Mouse (Mus musculus) cerebellum, adult 2 months (tissue): Measurements from ENCODE around the gene Ranbp10. TPM values are rescaled to one million over a fixed set of nuclear protein-coding genes. Genes with fewer than 3 reads are reported as not detected.

Experiments
- DNase-seq, 2 experiments: peaks; one replicate each; pipeline ENCODE4 v3.0.0; 2021
- H3K27ac ChIP-seq: fragments of 200-500 bp; 2 replicates; pipeline ENCODE4 v1.5.1; 2012; ENCODE audit warnings: low read length, control low read depth, inconsistent platforms; ENCODE audit not compliant: insufficient read depth
- H3K27me3 ChIP-seq: fragments of 200-500 bp; 2 replicates; pipeline ENCODE4 v1.6.1; 2012; ENCODE audit warnings: inconsistent platforms, mild to moderate bottlenecking, low read length, moderate library complexity; ENCODE audit not compliant: control insufficient read depth, insufficient read depth
- H3K4me1 ChIP-seq: fragments of 200-500 bp; 2 replicates; pipeline ENCODE4 v1.6.1; 2011; ENCODE audit warnings: low read length; ENCODE audit not compliant: control insufficient read depth, insufficient read depth
- H3K4me3 ChIP-seq: fragments of 200-500 bp; replicated peaks from 2 replicates; pipeline ENCODE3; 2011; ENCODE audit warnings: mild to moderate bottlenecking, low read depth, low read length, control low read depth; ENCODE audit not compliant: insufficient read depth
- CTCF ChIP-seq: fragments of 200-500 bp; IDR thresholded peaks from 2 replicates; pipeline ENCODE4 v1.5.1; 2011; ENCODE audit warnings: low read depth, mild to moderate bottlenecking, control low read depth, low read length, moderate library complexity, borderline replicate concordance; ENCODE audit not compliant: insufficient read depth
- POLR2A ChIP-seq: fragments of 200-500 bp; IDR thresholded peaks from 2 replicates; pipeline ENCODE4 v1.6.1; 2011; ENCODE audit warnings: low read length, control low read depth, borderline replicate concordance; ENCODE audit not compliant: insufficient read depth
- WGBS: fragments of 180-500 bp; shearing (Covaris S2); methylation state at CpG from one replicate; pipeline ENCODE4 v1.1.7; 2018; 5-methylcytosine and 5-hydroxymethylcytosine counted together
- polyA plus RNA-seq: library from polyadenylated mRNA; depleted of rRNA; stranded (reverse); fragments of >200 nt; gene quantifications from 2 replicates; pipeline ENCODE4 v1.2.3, GENCODE M21; 2012

Ranbp10 gene
- polyA plus RNA-seq, 1 experiment = 30.5 TPM

- Histone ChIP-seq H3K27ac (no peak overlapping the region), H3K27me3 (no peaks in the 10 kb centered on the region), H3K4me1 (peaks cover 13% of the 10 kb centered on the region), H3K4me3 (no peak overlapping the region)
- 63% methylated on average over 2 of the region's 2 CpGs for WGBS
- no peak for DNase-seq
- TF ChIP-seq POLR2A (no peak), CTCF (no peak)
These were observed 73.2 kb downstream of the Ranbp10 start for GRCm38 (mm10) chr8:105753916-105754315.

DNA sequence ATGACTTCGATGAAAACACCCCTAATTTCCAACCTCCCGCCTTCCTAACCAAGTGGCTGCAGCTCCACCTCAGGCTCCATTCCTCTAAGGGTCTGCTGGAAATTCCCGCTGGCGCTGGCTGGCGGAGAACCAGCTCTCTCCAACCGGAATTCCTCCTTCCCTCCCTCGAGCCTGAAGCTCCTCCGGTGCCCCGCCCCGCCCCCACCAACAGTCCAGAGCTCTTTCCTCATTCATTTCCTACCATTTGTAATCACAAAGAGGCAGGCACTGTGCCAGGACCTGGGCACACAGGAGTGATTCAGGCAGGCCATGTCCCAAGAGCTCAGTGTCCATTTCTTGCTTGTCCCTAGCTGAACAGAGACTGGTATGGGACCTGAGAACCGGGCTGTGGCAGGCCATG, 76.5 kb downstream of the Ranbp10 start:
- WGBS = 7% methylated on average over 11 of the region's 11 CpGs
- H3K27ac ChIP-seq = no peak overlapping the region
- no peak for TF ChIP-seq CTCF
- no peak for TF ChIP-seq POLR2A
- H3K27me3 ChIP-seq = no peaks in the 10 kb centered on the region
- H3K4me1 ChIP-seq = peaks cover 20% of the 10 kb centered on the region
- peak; percentile 60 to 72 for DNase-seq
- H3K4me3 ChIP-seq = no peak overlapping the region

DNA sequence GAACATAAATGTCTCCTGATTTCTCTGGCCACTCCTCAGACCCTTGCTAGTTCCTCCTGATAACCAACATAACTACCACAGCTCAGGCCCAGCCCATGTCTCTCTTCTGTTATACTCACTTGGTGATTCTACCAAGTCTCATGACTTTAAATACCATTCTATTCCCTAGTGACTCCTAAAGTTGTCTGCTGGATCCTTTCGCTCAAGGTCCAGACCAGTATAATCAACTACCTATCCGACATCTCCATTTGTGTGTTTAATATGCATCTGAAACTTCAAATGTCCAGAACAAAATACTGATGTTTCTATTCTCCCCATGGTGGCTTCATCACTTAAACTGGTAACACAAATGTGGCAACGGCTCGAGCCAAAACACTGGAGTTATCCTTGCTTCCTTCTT, 83.8 kb downstream of the Ranbp10 start:
- no peak for TF ChIP-seq POLR2A
- TF ChIP-seq CTCF = no peak
- no peak for DNase-seq
- peaks cover 4% of the 10 kb centered on the region; the same call in 1 of the 2 replicates for H3K4me1 ChIP-seq
- H3K27me3 ChIP-seq = no peaks in the 10 kb centered on the region
- H3K27ac ChIP-seq = no peak overlapping the region
- no peak overlapping the region for H3K4me3 ChIP-seq
- 92% methylated on average over 4 of the region's 4 CpGs for WGBS

DNA sequence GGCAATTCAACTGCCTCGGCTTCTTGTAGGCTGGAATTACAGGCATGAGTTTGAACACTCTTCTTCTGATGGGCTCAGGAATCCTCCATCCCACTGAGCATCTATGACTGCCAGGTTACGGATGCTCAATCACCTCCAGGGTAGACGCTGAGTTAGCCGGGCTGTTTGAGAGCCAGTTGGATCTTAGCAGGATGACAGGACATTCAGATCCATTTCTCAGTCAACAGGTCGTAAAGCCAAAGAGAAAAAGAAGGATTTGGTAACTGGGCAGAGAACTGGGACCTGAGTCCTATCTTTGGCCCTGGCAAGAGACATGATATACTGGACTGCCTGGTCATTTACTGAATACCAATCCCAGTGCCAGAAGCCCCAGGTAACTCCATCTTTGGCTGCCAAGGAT, 87.9 kb downstream of the Ranbp10 start:
- H3K27ac ChIP-seq = no peak overlapping the region
- peak in 1 of 2 experiments; percentile 38 for DNase-seq
- WGBS = 30% methylated on average over 5 of the region's 5 CpGs
- H3K27me3 ChIP-seq = no peaks in the 10 kb centered on the region
- TF ChIP-seq CTCF (no peak), POLR2A (no peak)
- H3K4me3 ChIP-seq = no peak overlapping the region
- H3K4me1 ChIP-seq = peaks cover 4% of the 10 kb centered on the region; the same call in 1 of the 2 replicates

- no peak overlapping the region for H3K27ac ChIP-seq
- WGBS = 95% methylated on average over 5 of the region's 5 CpGs
- no peaks in the 10 kb centered on the region for H3K4me1 ChIP-seq
- no peaks in the 10 kb centered on the region for H3K27me3 ChIP-seq
- DNase-seq = no peak
- no peak for TF ChIP-seq POLR2A
- TF ChIP-seq CTCF = no peak
- no peak overlapping the region for H3K4me3 ChIP-seq
These were observed 95.0 kb downstream of the Ranbp10 start for GRCm38 (mm10) chr8:105732186-105732585.

DNA sequence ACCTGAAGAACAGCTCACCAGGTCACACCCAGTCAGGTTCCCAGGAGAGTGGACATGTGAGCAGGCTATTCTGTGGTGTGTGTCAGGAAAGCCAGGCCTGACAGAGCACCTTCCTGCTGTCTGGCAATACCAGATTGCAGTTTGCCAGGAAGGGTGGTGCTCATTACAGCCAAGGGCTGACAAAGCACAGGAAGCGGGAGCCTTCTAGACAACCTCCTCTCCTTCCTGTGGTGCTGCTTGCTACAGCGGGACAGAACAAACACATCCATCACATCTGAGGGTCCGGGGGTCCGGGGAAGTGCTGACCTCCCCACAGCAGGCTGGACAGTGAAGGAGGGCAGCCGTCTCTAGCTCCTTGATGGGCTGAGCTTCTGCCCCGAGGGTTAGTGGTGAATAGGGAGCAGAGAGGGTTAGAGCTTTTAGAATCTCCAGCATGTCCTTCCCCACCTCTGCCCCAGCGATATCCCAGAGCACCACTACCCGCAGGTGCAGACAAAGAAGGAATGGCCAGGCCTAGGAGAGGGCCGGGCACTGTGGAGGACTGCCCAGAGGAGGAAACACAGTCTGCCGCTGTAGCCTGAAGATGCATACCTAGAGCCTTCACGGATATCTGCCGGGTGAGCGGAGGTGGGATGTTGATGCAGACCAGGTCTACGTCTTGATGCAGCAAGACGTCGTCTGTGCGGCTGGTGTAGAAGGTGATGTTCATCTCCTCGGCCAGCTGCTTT, 99.6 kb downstream of the Ranbp10 start:
- no peak overlapping the region for H3K4me3 ChIP-seq
- H3K27me3 ChIP-seq = no peaks in the 10 kb centered on the region
- no peak overlapping the region for H3K27ac ChIP-seq
- TF ChIP-seq CTCF (no peak), POLR2A (no peak)
- WGBS = 91% methylated on average over 18 of the region's 18 CpGs
- H3K4me1 ChIP-seq = no peaks in the 10 kb centered on the region
- DNase-seq = no peak

- 86% methylated on average over 5 of the region's 5 CpGs for WGBS
- no peak for DNase-seq
- Histone ChIP-seq H3K27ac (no peak overlapping the region), H3K27me3 (no peaks in the 10 kb centered on the region), H3K4me3 (no peak overlapping the region), H3K4me1 (no peaks in the 10 kb centered on the region)
- TF ChIP-seq CTCF (no peak), POLR2A (no peak)
These were observed 101.4 kb downstream of the Ranbp10 start for GRCm38 (mm10) chr8:105725726-105726125.

- H3K27ac ChIP-seq = no peak overlapping the region
- TF ChIP-seq POLR2A (no peak), CTCF (no peak)
- DNase-seq = no peak
- H3K4me1 ChIP-seq = no peaks in the 10 kb centered on the region
- H3K4me3 ChIP-seq = no peak overlapping the region
- WGBS = 42% methylated on average over 9 of the region's 9 CpGs
- no peaks in the 10 kb centered on the region for H3K27me3 ChIP-seq
These were observed 104.3 kb downstream of the Ranbp10 start for GRCm38 (mm10) chr8:105722861-105723260.
